Mouse (Mus musculus) gastrocnemius, adult 2 months (tissue): ENCODE measurements at regions not wholly inside any gene's neighbourhood (a gene's known extent, or its start where the extent isn't known, plus 50 kb on each side); places are given as distances from the start of the nearest gene placed in this dataset.

ENCODE experiments used
- DNase-seq: peaks from one replicate; pipeline ENCODE4 v3.0.0; 2022
- H3K27ac ChIP-seq: fragments of 200-600 bp; 2 replicates; pipeline ENCODE4 v1.8.1; 2022; ENCODE audit warnings: mild to moderate bottlenecking
- H3K4me3 ChIP-seq: fragments of 200-600 bp; 2 replicates; pipeline ENCODE4 v1.8.1; 2022; ENCODE audit warnings: mild to moderate bottlenecking, moderate library complexity
- CTCF ChIP-seq: fragments of 200-600 bp; IDR thresholded peaks from 2 replicates; pipeline ENCODE4 v1.8.1; 2022; ENCODE audit warnings: antibody characterized with exemption, mild to moderate bottlenecking, moderate library complexity
- intact Hi-C: fragments of 180-260 bp; cut with DNase I; formaldehyde crosslinking; loops from one replicate; pipeline ENCODE4 v1.15.1; 2025

- no peak overlapping the region for H3K4me3 ChIP-seq
- DNase-seq, result no peak
- intact Hi-C loops, result no loop called here
- no peak overlapping the region for H3K27ac ChIP-seq
- no peak for TF ChIP-seq CTCF
These were observed 148.0 kb downstream of the Postn start for GRCm38 (mm10) chr3:54508906-54509305.

GRCm38 (mm10) chr3:54517251-54517650 lies 156.3 kb downstream of the Postn start:
- Histone ChIP-seq H3K27ac (no peak overlapping the region), H3K4me3 (no peak overlapping the region)
- TF ChIP-seq CTCF, result no peak
- DNase-seq, result no peak
- intact Hi-C loops, result no loop called here

- H3K4me3 ChIP-seq, result no peak overlapping the region
- TF ChIP-seq CTCF, result no peak
- intact Hi-C loops, result no loop called here
- DNase-seq, result no peak
- no peak overlapping the region for H3K27ac ChIP-seq
These were observed 161.8 kb downstream of the Postn start for GRCm38 (mm10) chr3:54522716-54523115.

GRCm38 (mm10) chr3:54526618-54527017 lies 165.7 kb downstream of the Postn start:
- Histone ChIP-seq H3K4me3 (no peak overlapping the region), H3K27ac (no peak overlapping the region)
- TF ChIP-seq CTCF, result no peak
- DNase-seq, result no peak
- intact Hi-C loops, result no loop called here

- Histone ChIP-seq H3K27ac (no peak overlapping the region), H3K4me3 (no peak overlapping the region)
- intact Hi-C loops, result no loop called here
- peak; percentile 31 for TF ChIP-seq CTCF
- DNase-seq, result no peak
These were observed 164.3 kb upstream of the Supt20 start for GRCm38 (mm10) chr3:54528292-54528691.

- DNase-seq, result no peak
- no peak for TF ChIP-seq CTCF
- intact Hi-C loops, result no loop called here
- H3K27ac ChIP-seq, result no peak overlapping the region
- no peak overlapping the region for H3K4me3 ChIP-seq
These were observed 162.4 kb upstream of the Supt20 start for GRCm38 (mm10) chr3:54530251-54530650.

GRCm38 (mm10) chr3:54535361-54535760 lies 157.2 kb upstream of the Supt20 start:
- TF ChIP-seq CTCF, result no peak
- no peak for DNase-seq
- intact Hi-C loops, result no loop called here
- Histone ChIP-seq H3K4me3 (no peak overlapping the region), H3K27ac (no peak overlapping the region)

- no peak for DNase-seq
- no peak overlapping the region for H3K27ac ChIP-seq
- no peak for TF ChIP-seq CTCF
- intact Hi-C loops, result no loop called here
- H3K4me3 ChIP-seq, result no peak overlapping the region
These were observed 154.6 kb upstream of the Supt20 start for GRCm38 (mm10) chr3:54538055-54538454.

GRCm38 (mm10) chr3:54540540-54541080 lies 152.0 kb upstream of the Supt20 start:
- peak; percentile 20 for DNase-seq
- no peak overlapping the region for H3K4me3 ChIP-seq
- H3K27ac ChIP-seq, result peak overlapping the region; percentile 54; the same call in 1 of the 2 replicates
- intact Hi-C loops, result no loop called here
- no peak for TF ChIP-seq CTCF

- no peak overlapping the region for H3K4me3 ChIP-seq
- intact Hi-C loops, result no loop called here
- TF ChIP-seq CTCF, result no peak
- H3K27ac ChIP-seq, result peak overlapping the region; percentile 54
- peak; percentile 47 for DNase-seq
These were observed 151.2 kb upstream of the Supt20 start for GRCm38 (mm10) chr3:54541389-54541788.

- TF ChIP-seq CTCF, result no peak
- DNase-seq, result no peak
- Histone ChIP-seq H3K27ac (no peak overlapping the region), H3K4me3 (no peak overlapping the region)
- intact Hi-C loops, result no loop called here
These were observed 147.2 kb upstream of the Supt20 start for GRCm38 (mm10) chr3:54545393-54545792.

GRCm38 (mm10) chr3:54551908-54552307 lies 140.7 kb upstream of the Supt20 start:
- H3K27ac ChIP-seq, result no peak overlapping the region
- intact Hi-C loops, result no loop called here
- TF ChIP-seq CTCF, result no peak
- DNase-seq, result peak; percentile 48
- H3K4me3 ChIP-seq, result no peak overlapping the region

GRCm38 (mm10) chr3:54555954-54556353 lies 136.7 kb upstream of the Supt20 start:
- peak; percentile 5; the same call in 1 of the 2 replicates for TF ChIP-seq CTCF
- no peak overlapping the region for H3K27ac ChIP-seq
- intact Hi-C loops, result no loop called here
- no peak overlapping the region for H3K4me3 ChIP-seq
- DNase-seq, result no peak

- intact Hi-C loops, result no loop called here
- TF ChIP-seq CTCF, result no peak
- Histone ChIP-seq H3K4me3 (no peak overlapping the region), H3K27ac (no peak overlapping the region)
- no peak for DNase-seq
These were observed 133.6 kb upstream of the Supt20 start for GRCm38 (mm10) chr3:54559053-54559452.
